Mouse (Mus musculus) neural tube, embryonic 12.5 days (tissue): ENCODE data around the gene Erf. TPM values are rescaled to one million over a fixed set of nuclear protein-coding genes. Genes with fewer than 3 reads are reported as not detected.

Source experiments
- ATAC-seq: fragments of 200-750 bp; cut with Nextera tagmentation; 2 replicates; pipeline ENCODE4 v1.8.0; 2017; ENCODE audit warnings: low read depth, mild to moderate bottlenecking, moderate TSS enrichment, moderate library complexity; ENCODE audit not compliant: low FRiP score
- H3K27ac ChIP-seq: fragments of 300-500 bp; sonication (generic); 2 replicates; pipeline ENCODE4 v1.5.1; 2016
- H3K27me3 ChIP-seq: fragments of 300-500 bp; sonication (generic); replicated peaks from 2 replicates; pipeline ENCODE4 v1.6.1; 2016; ENCODE audit warnings: mild to moderate bottlenecking
- H3K36me3 ChIP-seq: fragments of 300-500 bp; sonication (generic); 2 replicates; pipeline ENCODE4 v1.6.1; 2016; ENCODE audit warnings: mild to moderate bottlenecking
- H3K4me1 ChIP-seq: fragments of 300-500 bp; sonication (generic); 2 replicates; pipeline ENCODE4 v1.6.1; 2016
- H3K4me2 ChIP-seq: fragments of 300-500 bp; sonication (generic); replicated peaks from 2 replicates; pipeline ENCODE4 v1.6.1; 2016; ENCODE audit warnings: mild to moderate bottlenecking
- H3K4me3 ChIP-seq: fragments of 300-500 bp; sonication (generic); 2 replicates; pipeline ENCODE4 v1.5.1; 2016
- H3K9ac ChIP-seq: fragments of 300-500 bp; sonication (generic); 2 replicates; pipeline ENCODE4 v1.6.1; 2016; ENCODE audit warnings: mild to moderate bottlenecking
- H3K9me3 ChIP-seq: fragments of 300-500 bp; sonication (generic); 2 replicates; pipeline ENCODE4 v1.6.1; 2016; ENCODE audit warnings: mild to moderate bottlenecking
- WGBS: fragments of 180-500 bp; shearing (Covaris S2); methylation state at CpG from one replicate; pipeline ENCODE4 v1.1.7; 2016; 5-methylcytosine and 5-hydroxymethylcytosine counted together
- polyA plus RNA-seq: library from polyadenylated mRNA; unstranded; fragments of >200 nt; fragmentation: Nextera tagmentation; extraction: Ambion mirVana; gene quantifications from 2 replicates; pipeline ENCODE4 v1.2.1, GENCODE M21; 2016

Erf gene
- polyA plus RNA-seq, 1 experiment from 2014 or later = 13.1 TPM

- WGBS = under 1% methylated on average over 49 of the region's 49 CpGs
Measured at GRCm38 (mm10) chr7:25279076-25279860, 28.7 kb upstream of the Erf start.

DNA sequence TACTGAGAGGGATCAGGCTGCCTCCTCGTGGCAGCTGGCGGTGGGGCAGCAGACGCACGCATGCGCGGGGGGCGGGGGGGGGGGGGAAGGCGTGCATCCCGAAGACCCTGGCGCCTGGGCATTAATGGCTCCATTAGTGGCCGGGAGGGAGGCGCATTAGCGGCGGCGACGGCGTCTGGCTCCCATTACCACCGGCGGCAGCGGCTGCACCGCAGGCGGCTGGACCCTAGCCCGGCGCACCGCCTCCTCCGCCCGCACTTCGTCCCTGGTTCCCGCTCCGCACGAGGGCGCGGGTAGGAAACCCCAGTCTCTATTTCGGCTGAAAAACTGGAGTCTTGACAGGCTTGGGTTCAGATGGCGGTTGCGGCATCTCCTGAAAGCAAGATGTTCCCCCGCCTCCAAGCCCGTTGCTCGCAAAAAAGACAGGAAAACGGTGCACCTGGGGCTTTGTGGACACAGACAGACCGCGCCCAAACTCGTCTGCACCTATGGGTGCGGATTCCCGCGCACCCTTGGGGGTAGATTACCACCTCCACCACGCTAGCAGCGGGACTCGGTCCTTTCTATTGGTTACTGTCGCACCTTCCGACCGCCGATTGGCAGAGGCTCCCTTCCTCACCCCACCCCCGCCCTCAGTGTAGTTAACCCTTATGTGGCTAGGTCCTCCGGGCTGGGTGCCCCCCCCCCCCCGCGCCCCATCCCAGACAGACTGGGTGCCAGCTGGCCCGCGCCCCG lies 27.9 kb upstream of the Erf start:
- H3K9ac ChIP-seq = peak overlapping the region; percentile 79
- under 1% methylated on average over 54 of the region's 60 CpGs for WGBS
- peak overlapping the region; percentile 95 for H3K4me2 ChIP-seq
- H3K4me1 ChIP-seq = peaks cover 66% of the 10 kb centered on the region
- ATAC-seq = peak; percentile 64
- H3K27ac ChIP-seq = peak overlapping the region; percentile 96
- H3K4me3 ChIP-seq = peak overlapping the region; percentile 53
- no peaks in the 10 kb centered on the region for H3K9me3 ChIP-seq
- H3K27me3 ChIP-seq = no peaks in the 10 kb centered on the region
- H3K36me3 ChIP-seq = peaks cover 4% of the 10 kb centered on the region; the same call in 1 of the 2 replicates

More at GRCm38 (mm10) chr7:25279076-25279860, 28.7 kb upstream of the Erf start:
- Histone ChIP-seq H3K4me1 (peaks cover 71% of the 10 kb centered on the region), H3K9ac (peak overlapping the region; percentile 79), H3K27ac (peak overlapping the region; percentile 96), H3K36me3 (no peaks in the 10 kb centered on the region), H3K4me2 (peak overlapping the region; percentile 95), H3K4me3 (peak overlapping the region; percentile 53), H3K27me3 (no peaks in the 10 kb centered on the region), H3K9me3 (no peaks in the 10 kb centered on the region)
- peak; percentile 57 for ATAC-seq

- no peak overlapping the region for H3K27ac ChIP-seq
- H3K4me3 ChIP-seq = peak overlapping the region; percentile 53
- ATAC-seq = no peak
- H3K36me3 ChIP-seq = peaks cover 9% of the 10 kb centered on the region
- H3K4me1 ChIP-seq = peaks cover 60% of the 10 kb centered on the region
- H3K4me2 ChIP-seq = peak overlapping the region; percentile 95
- H3K9me3 ChIP-seq = no peaks in the 10 kb centered on the region
- WGBS = 15% methylated on average over 4 of the region's 4 CpGs
- H3K9ac ChIP-seq = peak overlapping the region; percentile 42
- H3K27me3 ChIP-seq = no peaks in the 10 kb centered on the region
Measured at GRCm38 (mm10) chr7:25277998-25278340, 27.4 kb upstream of the Erf start.

DNA sequence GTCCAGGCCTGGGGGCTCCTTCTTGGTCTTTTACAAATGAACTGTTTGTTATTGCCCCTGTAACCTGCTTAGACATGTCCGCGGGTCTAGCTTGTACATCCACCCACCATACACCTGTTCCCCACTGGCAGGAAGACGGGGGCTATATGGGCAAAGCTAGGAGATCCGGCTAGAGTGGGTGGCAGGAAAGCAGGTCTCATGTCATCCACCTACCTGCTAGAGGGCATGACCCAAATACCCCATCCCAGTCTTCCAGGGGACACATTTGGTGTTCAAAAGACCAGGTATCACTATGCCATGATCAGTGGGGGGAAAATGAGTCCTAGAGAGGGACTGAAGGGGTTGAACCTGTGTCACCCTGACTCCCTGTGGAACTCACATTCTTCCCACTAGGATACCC lies 26.8 kb upstream of the Erf start:
- 86% methylated on average over 4 of the region's 4 CpGs for WGBS
- H3K4me3 ChIP-seq = no peak overlapping the region
- no peaks in the 10 kb centered on the region for H3K27me3 ChIP-seq
- ATAC-seq = no peak
- peak overlapping the region; percentile 42 for H3K9ac ChIP-seq
- H3K9me3 ChIP-seq = no peaks in the 10 kb centered on the region
- H3K4me2 ChIP-seq = peak overlapping the region; percentile 95
- H3K36me3 ChIP-seq = peaks cover 15% of the 10 kb centered on the region
- no peak overlapping the region for H3K27ac ChIP-seq
- H3K4me1 ChIP-seq = peaks cover 57% of the 10 kb centered on the region

DNA sequence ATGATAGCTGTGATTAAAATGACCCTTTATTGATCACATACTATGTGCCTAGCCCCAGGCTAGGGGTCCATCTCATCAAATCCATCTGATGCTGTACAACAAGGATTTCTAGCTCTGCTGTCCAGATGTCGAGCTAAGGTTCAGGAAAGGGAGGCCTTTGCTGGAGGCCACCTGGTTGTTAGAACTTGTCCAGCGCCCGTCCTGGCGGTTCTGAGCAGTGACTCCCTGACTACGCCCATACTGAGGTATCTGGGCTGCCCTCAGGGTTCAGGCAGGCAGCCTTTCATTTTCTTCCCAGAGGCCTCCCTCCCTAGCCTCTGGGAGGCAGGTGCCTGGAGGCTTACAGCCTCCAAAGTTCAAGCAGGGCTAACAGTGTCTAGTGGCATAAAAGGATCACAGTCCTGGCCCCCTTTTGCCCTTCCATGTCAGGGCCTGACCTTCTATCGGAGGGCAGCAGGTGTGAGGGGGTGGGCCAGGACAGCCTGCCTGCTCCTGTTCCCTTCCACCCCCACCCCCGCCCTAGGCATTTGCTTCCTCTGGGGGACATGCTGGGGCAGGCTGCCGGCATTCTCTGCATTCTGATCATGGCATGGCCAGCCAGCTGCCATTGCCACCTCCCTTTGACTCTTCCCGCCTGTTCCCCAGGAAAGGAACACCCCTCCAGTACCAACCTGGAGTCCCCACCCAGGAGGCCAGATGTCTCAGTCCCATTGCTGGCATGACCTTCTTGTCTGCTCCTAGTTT lies 25.2 kb upstream of the Erf start:
- 60% methylated on average over 9 of the region's 9 CpGs for WGBS
- Histone ChIP-seq H3K4me1 (peaks cover 50% of the 10 kb centered on the region), H3K4me2 (peak overlapping the region; percentile 14; the same call in 1 of the 2 replicates), H3K4me3 (no peak overlapping the region), H3K36me3 (peaks cover 32% of the 10 kb centered on the region), H3K9ac (no peak overlapping the region), H3K9me3 (no peaks in the 10 kb centered on the region), H3K27me3 (no peaks in the 10 kb centered on the region), H3K27ac (no peak overlapping the region)
- no peak for ATAC-seq

- 90% methylated on average over 3 of the region's 3 CpGs for WGBS
- no peaks in the 10 kb centered on the region for H3K27me3 ChIP-seq
- H3K36me3 ChIP-seq = peaks cover 32% of the 10 kb centered on the region
- no peaks in the 10 kb centered on the region for H3K9me3 ChIP-seq
- no peak for ATAC-seq
- no peak overlapping the region for H3K4me3 ChIP-seq
- no peak overlapping the region for H3K9ac ChIP-seq
- 0 out of 2 replicates have a peak overlapping the region, but pooled peaks have one; percentile 12 for H3K4me2 ChIP-seq
- no peak overlapping the region for H3K27ac ChIP-seq
- H3K4me1 ChIP-seq = peaks cover 43% of the 10 kb centered on the region
Measured at GRCm38 (mm10) chr7:25274996-25275395, 24.4 kb upstream of the Erf start.

- Histone ChIP-seq H3K27me3 (no peaks in the 10 kb centered on the region), H3K36me3 (peaks cover 32% of the 10 kb centered on the region), H3K9me3 (no peaks in the 10 kb centered on the region), H3K27ac (no peak overlapping the region), H3K4me3 (no peak overlapping the region), H3K9ac (no peak overlapping the region), H3K4me1 (peaks cover 43% of the 10 kb centered on the region), H3K4me2 (0 out of 2 replicates have a peak overlapping the region, but pooled peaks have one; percentile 12)
- WGBS = 63% methylated on average over 5 of the region's 5 CpGs
- ATAC-seq = no peak
Measured at GRCm38 (mm10) chr7:25274571-25274970, 24.0 kb upstream of the Erf start.

DNA sequence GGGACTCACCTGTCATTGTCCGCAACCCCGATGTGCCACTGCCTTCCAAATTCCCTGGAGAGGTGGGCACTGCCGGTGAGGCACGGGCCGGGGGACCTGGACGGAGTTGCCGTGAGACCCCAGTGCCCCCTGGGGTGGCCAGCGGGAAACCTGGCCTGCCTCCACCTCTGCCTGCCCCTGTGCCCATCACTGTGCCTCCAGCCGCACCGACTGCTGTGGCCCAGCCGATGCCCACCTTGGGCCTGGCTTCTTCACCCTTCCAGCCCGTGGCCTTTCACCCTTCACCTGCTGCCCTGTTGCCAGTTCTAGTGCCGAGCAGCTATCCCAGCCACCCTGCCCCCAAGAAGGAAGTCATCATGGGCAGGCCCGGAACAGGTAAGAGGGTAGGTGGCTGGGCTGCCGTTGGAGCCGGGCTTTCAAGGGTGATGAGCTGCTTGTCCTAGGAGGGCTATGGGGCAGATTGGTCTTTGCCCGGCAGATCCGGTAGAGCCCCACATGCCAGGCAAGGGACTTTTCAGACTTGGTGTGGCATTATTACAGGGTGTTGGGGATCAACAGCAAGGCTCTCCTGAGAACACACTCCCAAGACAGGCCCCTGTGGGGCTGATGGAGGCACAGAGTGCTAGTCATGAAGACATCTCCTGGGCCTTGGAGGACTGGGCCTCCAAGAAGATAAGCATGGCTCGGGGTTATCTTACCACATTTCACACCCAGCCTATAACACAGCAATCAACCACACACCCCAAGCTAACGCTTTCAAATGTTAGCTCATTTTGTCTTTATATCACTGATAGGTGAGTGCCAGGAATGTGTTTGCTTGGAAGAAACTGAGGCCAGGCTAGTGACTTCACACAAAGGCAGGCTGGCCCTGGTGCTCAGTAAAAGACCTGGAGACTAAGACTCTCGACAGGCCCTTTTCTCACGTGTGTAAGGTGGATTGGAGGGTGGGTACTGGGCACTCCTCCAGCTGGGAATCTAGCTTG lies 23.0 kb upstream of the Erf start:
- ATAC-seq = no peak
- Histone ChIP-seq H3K9ac (peak overlapping the region; percentile 14; the same call in 1 of the 2 replicates), H3K27me3 (no peaks in the 10 kb centered on the region), H3K9me3 (no peaks in the 10 kb centered on the region), H3K36me3 (peaks cover 32% of the 10 kb centered on the region), H3K4me3 (no peak overlapping the region), H3K4me2 (peak overlapping the region; percentile 10; the same call in 1 of the 2 replicates), H3K4me1 (peaks cover 47% of the 10 kb centered on the region), H3K27ac (no peak overlapping the region)
- WGBS = 92% methylated on average over 22 of the region's 22 CpGs

DNA sequence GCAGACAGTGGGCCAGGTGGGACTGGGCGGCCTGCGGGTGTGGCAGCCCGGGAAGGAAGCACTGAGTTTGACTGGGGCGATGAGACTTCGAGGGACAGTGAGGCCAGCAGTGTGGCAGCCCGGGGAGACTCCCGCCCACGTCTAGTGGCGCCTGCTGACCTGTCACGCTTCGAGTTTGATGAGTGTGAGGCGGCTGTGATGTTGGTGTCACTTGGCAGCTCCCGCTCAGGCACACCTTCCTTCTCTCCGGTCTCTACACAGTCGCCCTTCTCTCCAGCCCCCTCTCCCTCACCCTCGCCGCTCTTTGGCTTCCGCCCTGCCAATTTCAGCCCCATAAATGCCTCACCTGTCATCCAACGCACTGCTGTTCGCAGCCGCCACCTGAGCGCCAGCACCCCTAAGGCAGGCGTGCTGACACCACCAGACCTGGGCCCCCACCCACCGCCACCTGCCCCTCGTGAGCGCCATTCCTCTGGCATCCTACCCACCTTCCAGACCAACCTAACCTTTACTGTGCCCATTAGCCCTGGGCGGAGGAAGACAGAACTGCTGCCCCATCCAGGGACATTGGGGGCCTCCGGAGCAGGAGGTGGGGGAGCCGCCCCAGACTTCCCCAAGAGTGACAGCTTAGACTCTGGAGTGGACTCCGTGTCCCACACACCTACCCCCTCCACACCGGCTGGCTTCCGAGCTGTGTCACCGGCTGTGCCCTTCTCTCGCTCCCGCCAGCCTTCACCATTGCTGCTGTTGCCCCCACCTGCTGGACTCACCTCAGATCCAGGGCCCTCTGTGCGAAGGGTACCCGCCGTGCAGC lies 22.1 kb upstream of the Erf start:
- Histone ChIP-seq H3K27ac (no peak overlapping the region), H3K9me3 (no peaks in the 10 kb centered on the region), H3K27me3 (no peaks in the 10 kb centered on the region), H3K4me3 (0 out of 2 replicates have a peak overlapping the region, but pooled peaks have one; percentile 7), H3K9ac (no peak overlapping the region), H3K4me1 (peaks cover 42% of the 10 kb centered on the region), H3K4me2 (peak overlapping the region; percentile 10; the same call in 1 of the 2 replicates), H3K36me3 (peaks cover 32% of the 10 kb centered on the region)
- 89% methylated on average over 38 of the region's 38 CpGs for WGBS
- ATAC-seq = no peak

DNA sequence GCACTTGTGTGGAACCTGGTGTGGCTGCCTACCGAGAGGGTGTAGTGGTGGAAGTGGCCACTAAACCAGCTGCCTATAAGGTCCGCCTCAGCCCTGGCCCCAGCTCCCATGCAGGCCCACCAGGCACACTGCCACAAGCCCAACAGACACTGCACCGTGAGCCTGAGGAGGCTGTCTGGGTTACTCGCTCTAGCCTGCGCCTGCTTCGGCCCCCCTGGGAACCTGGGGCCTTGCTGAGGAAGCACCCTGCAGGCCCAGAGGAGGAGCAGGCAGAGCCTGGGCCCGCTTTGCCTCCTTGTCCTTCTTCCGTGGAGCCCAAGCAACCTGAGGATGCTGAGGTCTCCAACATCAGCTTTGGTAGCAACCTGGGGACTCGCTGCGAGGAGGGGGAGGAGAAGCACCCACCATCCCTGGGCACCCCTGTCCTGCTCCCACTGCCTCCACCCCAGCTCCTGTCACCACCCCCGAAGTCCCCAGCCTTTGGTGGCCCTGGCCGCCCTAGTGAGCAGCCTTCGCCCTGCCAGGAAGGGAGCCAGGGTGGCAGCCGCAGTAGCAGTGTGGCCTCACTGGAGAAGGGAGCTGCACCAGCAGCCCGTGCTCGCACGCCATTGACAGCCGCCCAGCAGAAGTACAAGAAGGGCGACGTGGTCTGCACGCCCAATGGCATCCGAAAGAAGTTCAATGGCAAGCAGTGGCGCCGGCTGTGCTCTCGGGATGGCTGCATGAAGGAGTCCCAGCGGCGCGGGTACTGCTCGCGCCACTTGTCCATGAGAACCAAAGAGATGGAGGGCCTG lies 21.3 kb upstream of the Erf start:
- Histone ChIP-seq H3K4me2 (no peak overlapping the region), H3K9ac (no peak overlapping the region), H3K27ac (no peak overlapping the region), H3K4me3 (0 out of 2 replicates have a peak overlapping the region, but pooled peaks have one; percentile 7), H3K9me3 (no peaks in the 10 kb centered on the region), H3K4me1 (peaks cover 40% of the 10 kb centered on the region), H3K27me3 (no peaks in the 10 kb centered on the region), H3K36me3 (peaks cover 32% of the 10 kb centered on the region)
- 90% methylated on average over 30 of the region's 30 CpGs for WGBS
- ATAC-seq = no peak
